Mouse (Mus musculus) erythroblast, embryonic 14.5 days (primary cell): ENCODE data around the gene Tnrc6a. TPM values are rescaled to one million over a fixed set of nuclear protein-coding genes. Genes with fewer than 3 reads are reported as not detected.

Experiments
- H3K27me3 ChIP-seq: 2 replicates; pipeline ENCODE4 v1.6.1; 2012; ENCODE audit warnings: inconsistent platforms; ENCODE audit not compliant: control insufficient read depth
- H3K36me3 ChIP-seq: 2 replicates; pipeline ENCODE4 v1.6.1; 2012; ENCODE audit warnings: mild to moderate bottlenecking, inconsistent platforms; ENCODE audit not compliant: control insufficient read depth
- H3K4me1 ChIP-seq: 2 replicates; pipeline ENCODE4 v1.6.1; 2012; ENCODE audit warnings: inconsistent platforms; ENCODE audit not compliant: control insufficient read depth
- H3K4me3 ChIP-seq: replicated peaks from 2 replicates; pipeline ENCODE3; 2012; ENCODE audit warnings: moderate library complexity, mild to moderate bottlenecking, inconsistent platforms
- H3K9me3 ChIP-seq: 2 replicates; pipeline ENCODE4 v1.6.1; 2012; ENCODE audit warnings: low read length, inconsistent platforms, mixed read lengths; ENCODE audit not compliant: control insufficient read depth
- GATA1 ChIP-seq: IDR thresholded peaks from 2 replicates; pipeline ENCODE4 v1.6.1; 2012; ENCODE audit warnings: low read length, inconsistent platforms, mixed read lengths
- TAL1 ChIP-seq: IDR thresholded peaks from 3 replicates; pipeline ENCODE4 v1.6.1; 2012; ENCODE audit warnings: low read length, inconsistent platforms, mixed read lengths
- polyA plus RNA-seq: library from polyadenylated mRNA; stranded (reverse); fragments of >175 nt; gene quantifications from 2 replicates; pipeline ENCODE4 v1.2.3, GENCODE M21; 2012

Gene Tnrc6a
- polyA plus RNA-seq, 1 experiment: 1.8 TPM

- Histone ChIP-seq H3K4me3 (no peak overlapping the region), H3K4me1 (no peaks in the 10 kb centered on the region), H3K36me3 (no peaks in the 10 kb centered on the region), H3K27me3 (no peaks in the 10 kb centered on the region), H3K9me3 (no peaks in the 10 kb centered on the region)
- no peak for TF ChIP-seq TAL1
- no peak for TF ChIP-seq GATA1
These were observed 111.8 kb downstream of the Tnrc6a start for GRCm38 (mm10) chr7:123235449-123235848.

DNA sequence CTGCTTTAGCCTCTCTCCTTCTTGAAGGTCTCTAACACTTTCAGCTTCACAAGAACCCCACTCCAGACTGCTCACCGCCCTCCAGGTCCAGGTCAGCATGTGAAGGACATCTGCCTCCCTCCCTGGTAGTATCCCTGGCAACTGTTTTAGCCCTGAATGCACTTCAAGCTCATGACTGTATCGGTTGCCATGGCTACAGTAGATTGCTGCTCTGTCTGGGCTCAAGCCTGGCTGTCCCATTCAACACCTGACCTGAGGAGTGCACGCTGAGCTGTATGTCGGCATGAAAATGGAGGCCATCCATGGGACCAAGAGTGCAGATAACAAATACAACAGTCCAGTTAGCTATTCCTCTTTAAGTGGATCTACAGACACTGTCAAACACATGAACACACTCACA is 114.9 kb downstream of the Tnrc6a start:
- H3K9me3 ChIP-seq: no peaks in the 10 kb centered on the region
- no peak overlapping the region for H3K4me3 ChIP-seq
- H3K4me1 ChIP-seq: no peaks in the 10 kb centered on the region
- no peaks in the 10 kb centered on the region for H3K27me3 ChIP-seq
- TF ChIP-seq GATA1 (no peak), TAL1 (no peak)
- H3K36me3 ChIP-seq: no peaks in the 10 kb centered on the region

GRCm38 (mm10) chr7:123240064-123240463 is 116.4 kb downstream of the Tnrc6a start:
- H3K9me3 ChIP-seq: no peaks in the 10 kb centered on the region
- no peak for TF ChIP-seq GATA1
- no peak for TF ChIP-seq TAL1
- H3K4me3 ChIP-seq: no peak overlapping the region
- H3K36me3 ChIP-seq: no peaks in the 10 kb centered on the region
- H3K27me3 ChIP-seq: no peaks in the 10 kb centered on the region
- H3K4me1 ChIP-seq: peaks cover 7% of the 10 kb centered on the region

DNA sequence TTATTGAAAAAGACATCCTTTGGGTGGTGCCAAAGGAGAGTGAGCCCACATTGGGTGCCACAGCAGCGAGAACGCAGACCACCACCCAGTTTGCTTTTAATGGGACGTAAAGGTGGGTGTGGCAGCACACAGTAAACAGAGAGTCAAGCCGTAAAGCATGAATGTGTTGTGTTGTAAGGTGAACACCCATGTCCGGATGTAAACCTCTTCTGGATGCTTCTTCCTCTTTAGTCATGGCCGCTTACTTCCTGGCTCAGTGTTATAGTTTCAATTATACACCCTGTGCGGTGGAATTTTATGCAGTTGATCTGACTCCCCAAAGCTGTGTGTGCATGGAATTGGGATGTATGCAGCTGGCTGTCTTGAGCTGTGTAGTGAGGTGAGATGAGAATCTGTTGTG is 118.6 kb downstream of the Tnrc6a start:
- Histone ChIP-seq H3K36me3 (no peaks in the 10 kb centered on the region), H3K4me3 (no peak overlapping the region), H3K4me1 (peaks cover 16% of the 10 kb centered on the region), H3K9me3 (no peaks in the 10 kb centered on the region), H3K27me3 (no peaks in the 10 kb centered on the region)
- TF ChIP-seq GATA1: no peak
- no peak for TF ChIP-seq TAL1

- H3K9me3 ChIP-seq: no peaks in the 10 kb centered on the region
- H3K4me3 ChIP-seq: no peak overlapping the region
- no peaks in the 10 kb centered on the region for H3K36me3 ChIP-seq
- H3K4me1 ChIP-seq: peaks cover 16% of the 10 kb centered on the region
- no peaks in the 10 kb centered on the region for H3K27me3 ChIP-seq
- no peak for TF ChIP-seq GATA1
- no peak for TF ChIP-seq TAL1
These were observed 121.1 kb downstream of the Tnrc6a start for GRCm38 (mm10) chr7:123244833-123245232.

Other genes with a start within 250 kb of the Tnrc6a start
- 4.5 and 4.7 TPM in 2 replicates for gene Rbbp6, start 158.2 kb upstream of the Tnrc6a start, polyA plus RNA-seq
- gene Slc5a11, start 90.9 kb downstream of the Tnrc6a start, polyA plus RNA-seq: not detected in 2 replicates
- 0.30 and 0.61 TPM in 2 replicates for gene Lcmt1, start 245.9 kb downstream of the Tnrc6a start, polyA plus RNA-seq
- 3.8 and 4.6 TPM in 2 replicates for gene Arhgap17, start 246.0 kb downstream of the Tnrc6a start, polyA plus RNA-seq